ENCODE assay signal across 9 mouse cellular contexts in the genomic region with DNA sequence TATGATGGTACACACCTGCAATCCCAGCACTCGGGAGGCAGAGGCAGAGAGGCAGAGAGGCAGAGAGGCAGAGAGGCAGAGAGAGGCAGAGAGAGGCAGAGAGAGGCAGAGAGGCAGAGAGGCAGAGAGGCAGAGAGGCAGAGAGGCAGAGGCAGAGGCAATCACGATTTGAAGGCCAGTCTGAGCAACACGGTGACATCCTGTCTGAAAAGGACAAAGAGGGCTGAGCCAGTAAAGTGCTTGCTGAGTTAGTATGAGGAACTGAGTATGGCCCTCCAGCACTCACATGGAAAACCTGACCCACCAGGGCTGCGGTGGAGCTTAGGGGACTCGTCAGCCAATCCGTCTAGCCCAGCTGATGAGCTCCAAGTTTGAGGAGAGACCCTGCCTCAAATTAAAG. TPM values are rescaled to one million over a fixed set of nuclear protein-coding genes. Genes with fewer than 3 reads are reported as not detected.
DNase-seq lines count a peak whose midpoint lies in the region; ATAC-seq and TF ChIP-seq lines count a peak whose summit lies in the region.
"Not testable (repeated sequence)": the region's sequence is repeated elsewhere in the genome, so short reads cannot be mapped to it uniquely, and the experiment has no call there.
"Had no signal": no experiment of that assay in that cellular context is flagged by ENCODE, and none has a peak within 500 bp of the region (broad histone marks: within the 10 kb centered on the region; RNA-seq: fewer than 3 reads in every experiment).

No protein-coding gene starts in this region.

- H3K4me2 ChIP-seq in heart, embryonic 13.5 days; hindbrain, embryonic 16.5 days (ENCODE audit: low read length): not testable (repeated sequence)
- H3K4me2 ChIP-seq in hindbrain, embryonic 14.5 days (replicated peaks): peak overlapping the region; percentile 96; the same call in 1 of the 2 replicates
- H3K4me2 ChIP-seq in intestine, postnatal 0 days (replicated peaks; ENCODE audit: low read depth): peak overlapping the region; percentile 86; the same call in 1 of the 2 replicates
- H3K4me2 ChIP-seq in neural tube, embryonic 13.5 days: peak overlapping the region; percentile 89; the same call in 1 of the 2 replicates
- peak overlapping the region; percentile 97; the same call in 1 of the 2 replicates for H3K4me2 ChIP-seq in neural tube, embryonic 15.5 days

- not testable (repeated sequence) for H3K27me3 ChIP-seq in heart, embryonic 13.5 days (replicated peaks); hindbrain, embryonic 14.5 days (ENCODE audit: control insufficient read depth, insufficient read depth, low read length); hindbrain, embryonic 16.5 days (replicated peaks; ENCODE audit: control insufficient read depth, insufficient read depth, low read length); intestine, postnatal 0 days (replicated peaks; ENCODE audit: control insufficient read depth, insufficient read depth, low read length); megakaryocyte, embryonic 14.5 days (replicated peaks); neural tube, embryonic 13.5 days; neural tube, embryonic 15.5 days (replicated peaks)

- not testable (repeated sequence) for H3K9me3 ChIP-seq in heart, embryonic 13.5 days; hindbrain, embryonic 14.5 days (ENCODE audit: control insufficient read depth, low read length); hindbrain, embryonic 16.5 days (ENCODE audit: control insufficient read depth, low read length); intestine, postnatal 0 days (ENCODE audit: control insufficient read depth); megakaryocyte, embryonic 14.5 days; neural tube, embryonic 13.5 days; neural tube, embryonic 15.5 days (replicated peaks)

- 0 out of 2 replicates have a peak overlapping the region, but pooled peaks have one; percentile 0 for H3K9ac ChIP-seq in heart, embryonic 13.5 days
- not testable (repeated sequence) for H3K9ac ChIP-seq in hindbrain, embryonic 14.5 days; hindbrain, embryonic 16.5 days (ENCODE audit: low read depth, low read length); intestine, postnatal 0 days (ENCODE audit: low read depth, low read length); neural tube, embryonic 13.5 days; neural tube, embryonic 15.5 days (replicated peaks)

- H3K36me3 ChIP-seq in heart, embryonic 13.5 days; hindbrain, embryonic 14.5 days (replicated peaks; ENCODE audit: control insufficient read depth, insufficient read depth); hindbrain, embryonic 16.5 days (ENCODE audit: control insufficient read depth, insufficient read depth, low read length); intestine, postnatal 0 days (ENCODE audit: control insufficient read depth, insufficient read depth); neural tube, embryonic 13.5 days; neural tube, embryonic 15.5 days: not testable (repeated sequence)
- H3K36me3 ChIP-seq in megakaryocyte, embryonic 14.5 days (replicated peaks; ENCODE audit: low read length): peaks cover 47% of the 10 kb centered on the region

- ATAC-seq in heart, embryonic 13.5 days (ENCODE audit: extremely low read depth, insufficient number of reproducible peaks, low FRiP score, low TSS enrichment); hindbrain, embryonic 14.5 days (ENCODE audit: low FRiP score); hindbrain, embryonic 16.5 days; intestine, postnatal 0 days; neural tube, embryonic 13.5 days (ENCODE audit: low read depth); neural tube, embryonic 15.5 days (ENCODE audit: low FRiP score): not testable (repeated sequence)

- not testable (repeated sequence) for H3K4me3 ChIP-seq in heart, embryonic 13.5 days; hindbrain, embryonic 14.5 days (replicated peaks; ENCODE audit: low read length); hindbrain, embryonic 16.5 days (ENCODE audit: low read length); intestine, postnatal 0 days (ENCODE audit: low read depth, low read length); neural tube, embryonic 13.5 days; neural tube, embryonic 15.5 days (replicated peaks)
- peak overlapping the region; percentile 75 for H3K4me3 ChIP-seq in megakaryocyte, embryonic 14.5 days (replicated peaks)

- H3K4me1 ChIP-seq in heart, embryonic 13.5 days: peaks cover 48% of the 10 kb centered on the region
- H3K4me1 ChIP-seq in hindbrain, embryonic 14.5 days (replicated peaks; ENCODE audit: control insufficient read depth, insufficient read depth, low read length): peaks cover 28% of the 10 kb centered on the region
- peaks cover 18% of the 10 kb centered on the region for H3K4me1 ChIP-seq in hindbrain, embryonic 16.5 days (ENCODE audit: control insufficient read depth, insufficient read depth, low read depth, low read length)
- H3K4me1 ChIP-seq in intestine, postnatal 0 days (replicated peaks; ENCODE audit: control insufficient read depth, insufficient read depth, low read length): peaks cover 15% of the 10 kb centered on the region; the same call in 1 of the 2 replicates
- H3K4me1 ChIP-seq in megakaryocyte, embryonic 14.5 days: peaks cover 78% of the 10 kb centered on the region
- H3K4me1 ChIP-seq in neural tube, embryonic 13.5 days (replicated peaks): peaks cover 38% of the 10 kb centered on the region
- H3K4me1 ChIP-seq in neural tube, embryonic 15.5 days: peaks cover 33% of the 10 kb centered on the region

- H3K27ac ChIP-seq in heart, embryonic 13.5 days (replicated peaks); intestine, postnatal 0 days (ENCODE audit: low read depth, low read length): not testable (repeated sequence)
- H3K27ac ChIP-seq in hindbrain, embryonic 14.5 days: peak overlapping the region; percentile 73; the same call in 1 of the 2 replicates
- peak overlapping the region; percentile 49 for H3K27ac ChIP-seq in hindbrain, embryonic 16.5 days (ENCODE audit: low read depth, low read length)
- H3K27ac ChIP-seq in neural tube, embryonic 13.5 days (replicated peaks): peak overlapping the region; percentile 52
- peak overlapping the region; percentile 85; the same call in 1 of the 2 replicates for H3K27ac ChIP-seq in neural tube, embryonic 15.5 days (replicated peaks)

- peak; percentile 58 for DNase-seq in adrenal gland, adult 2 months
- not testable (repeated sequence) for DNase-seq in hindbrain, embryonic 14.5 days (ENCODE audit: low spot score)

- not testable (repeated sequence) for TF ChIP-seq CTCF in intestine, postnatal 0 days (IDR thresholded peaks at IDR 0.05; ENCODE audit: low read depth)

- 63% methylated on average over 6 of the region's 6 CpGs for WGBS in heart, embryonic 13.5 days
- 90% methylated on average over 6 of the region's 6 CpGs for WGBS in hindbrain, embryonic 14.5 days
- 88% methylated on average over 6 of the region's 6 CpGs for WGBS in hindbrain, embryonic 16.5 days
- WGBS in intestine, postnatal 0 days: 78% methylated on average over 6 of the region's 6 CpGs
- WGBS in neural tube, embryonic 13.5 days: 86% methylated on average over 6 of the region's 6 CpGs
- 84% methylated on average over 6 of the region's 6 CpGs for WGBS in neural tube, embryonic 15.5 days

RNA-seq across cellular contexts. Expression of a gene that starts 2.5 kb away (rescaled TPM):
- 10 to 100 TPM; 30.3 to 78.9 TPM for total RNA-seq in adrenal gland, adult 2 months (2021)
- 196 and 204 TPM in 2 replicates for polyA plus RNA-seq in adrenal gland, adult 2 months (2012; rRNA removed)
- polyA plus RNA-seq in heart, embryonic 13.5 days (2015; fragmentation: Nextera tagmentation; extraction: Ambion mirVana): 10.0 and 10.9 TPM in 2 replicates
- polyA plus RNA-seq in hindbrain, embryonic 14.5 days (2014; fragmentation: Nextera tagmentation; extraction: Ambion mirVana): 11.5 and 12.4 TPM in 2 replicates
- polyA plus RNA-seq in hindbrain, embryonic 16.5 days (2015; fragmentation: Nextera tagmentation; extraction: Ambion mirVana): 40.5 and 46.7 TPM in 2 replicates
- polyA plus RNA-seq in intestine, postnatal 0 days (2015; fragmentation: Nextera tagmentation; extraction: Ambion mirVana): 62.6 and 70.3 TPM in 2 replicates
- 41.9 and 45.9 TPM in 2 replicates for polyA plus RNA-seq in megakaryocyte, embryonic 14.5 days (2012; ENCODE audit: insufficient read depth, low replicate concordance)
- 19.5 and 23.3 TPM in 2 replicates for polyA plus RNA-seq in neural tube, embryonic 13.5 days (2015; fragmentation: Nextera tagmentation; extraction: Ambion mirVana)
- polyA plus RNA-seq in neural tube, embryonic 15.5 days (2015; fragmentation: Nextera tagmentation; extraction: Ambion mirVana): 30.5 and 35.2 TPM in 2 replicates

RNA-seq across cellular contexts. Expression of a gene that starts 11.8 kb away (rescaled TPM):
- 1 to 10 TPM in 1 of 2 experiments, under 1 TPM in 1; 0.29 to 1.5 TPM for total RNA-seq in adrenal gland, adult 2 months (2021)
- 0.10 and 0.16 TPM in 2 replicates for polyA plus RNA-seq in adrenal gland, adult 2 months (2012; rRNA removed)
- polyA plus RNA-seq in heart, embryonic 13.5 days (2015; fragmentation: Nextera tagmentation; extraction: Ambion mirVana): 8.5 and 11.2 TPM in 2 replicates
- polyA plus RNA-seq in hindbrain, embryonic 14.5 days (2014; fragmentation: Nextera tagmentation; extraction: Ambion mirVana): 0.40 and 0.91 TPM in 2 replicates
- 2.4 and 2.9 TPM in 2 replicates for polyA plus RNA-seq in hindbrain, embryonic 16.5 days (2015; fragmentation: Nextera tagmentation; extraction: Ambion mirVana)
- 3.8 TPM in 2 replicates for polyA plus RNA-seq in intestine, postnatal 0 days (2015; fragmentation: Nextera tagmentation; extraction: Ambion mirVana)
- 0.54 TPM in 1 of 2 replicates, not detected in the other for polyA plus RNA-seq in megakaryocyte, embryonic 14.5 days (2012; ENCODE audit: insufficient read depth, low replicate concordance)
- 2.3 TPM in 2 replicates for polyA plus RNA-seq in neural tube, embryonic 13.5 days (2015; fragmentation: Nextera tagmentation; extraction: Ambion mirVana)
- 1.8 and 5.4 TPM in 2 replicates for polyA plus RNA-seq in neural tube, embryonic 15.5 days (2015; fragmentation: Nextera tagmentation; extraction: Ambion mirVana)

RNA-seq across cellular contexts. Expression of a gene that starts 30.9 kb away (rescaled TPM):
- total RNA-seq in adrenal gland, adult 2 months (2021): 10 to 100 TPM; 28.7 to 31.8 TPM
- 1.3 and 2.4 TPM in 2 replicates for polyA plus RNA-seq in adrenal gland, adult 2 months (2012; rRNA removed)
- polyA plus RNA-seq in heart, embryonic 13.5 days (2015; fragmentation: Nextera tagmentation; extraction: Ambion mirVana): 988 and 1,051 TPM in 2 replicates
- polyA plus RNA-seq in hindbrain, embryonic 14.5 days (2014; fragmentation: Nextera tagmentation; extraction: Ambion mirVana): 5,273 and 5,278 TPM in 2 replicates
- 5,655 and 5,657 TPM in 2 replicates for polyA plus RNA-seq in hindbrain, embryonic 16.5 days (2015; fragmentation: Nextera tagmentation; extraction: Ambion mirVana)
- polyA plus RNA-seq in intestine, postnatal 0 days (2015; fragmentation: Nextera tagmentation; extraction: Ambion mirVana): 398 and 412 TPM in 2 replicates
- polyA plus RNA-seq in megakaryocyte, embryonic 14.5 days (2012; ENCODE audit: insufficient read depth, low replicate concordance): 7.4 and 115 TPM in 2 replicates
- 6,082 and 6,118 TPM in 2 replicates for polyA plus RNA-seq in neural tube, embryonic 13.5 days (2015; fragmentation: Nextera tagmentation; extraction: Ambion mirVana)
- 4,048 and 4,915 TPM in 2 replicates for polyA plus RNA-seq in neural tube, embryonic 15.5 days (2015; fragmentation: Nextera tagmentation; extraction: Ambion mirVana)

RNA-seq across cellular contexts. Expression of a gene that starts 36.2 kb away (rescaled TPM):
- total RNA-seq in adrenal gland, adult 2 months (2021): 100 to 1,000 TPM; 124 to 147 TPM
- polyA plus RNA-seq in adrenal gland, adult 2 months (2012; rRNA removed): 98.8 and 102 TPM in 2 replicates
- polyA plus RNA-seq in heart, embryonic 13.5 days (2015; fragmentation: Nextera tagmentation; extraction: Ambion mirVana): 142 and 144 TPM in 2 replicates
- polyA plus RNA-seq in hindbrain, embryonic 14.5 days (2014; fragmentation: Nextera tagmentation; extraction: Ambion mirVana): 184 and 202 TPM in 2 replicates
- 176 and 182 TPM in 2 replicates for polyA plus RNA-seq in hindbrain, embryonic 16.5 days (2015; fragmentation: Nextera tagmentation; extraction: Ambion mirVana)
- polyA plus RNA-seq in intestine, postnatal 0 days (2015; fragmentation: Nextera tagmentation; extraction: Ambion mirVana): 84.5 and 88.1 TPM in 2 replicates
- polyA plus RNA-seq in megakaryocyte, embryonic 14.5 days (2012; ENCODE audit: insufficient read depth, low replicate concordance): 46.4 and 106 TPM in 2 replicates
- polyA plus RNA-seq in neural tube, embryonic 13.5 days (2015; fragmentation: Nextera tagmentation; extraction: Ambion mirVana): 165 and 172 TPM in 2 replicates
- polyA plus RNA-seq in neural tube, embryonic 15.5 days (2015; fragmentation: Nextera tagmentation; extraction: Ambion mirVana): 166 and 177 TPM in 2 replicates

RNA-seq across cellular contexts. Expression of a gene that starts 53.0 kb away (rescaled TPM):
- total RNA-seq in adrenal gland, adult 2 months (2021): 10 to 100 TPM; 21.9 to 42.5 TPM
- polyA plus RNA-seq in adrenal gland, adult 2 months (2012; rRNA removed): 34.5 and 35.1 TPM in 2 replicates
- 7.5 and 8.0 TPM in 2 replicates for polyA plus RNA-seq in heart, embryonic 13.5 days (2015; fragmentation: Nextera tagmentation; extraction: Ambion mirVana)
- 10.9 and 12.8 TPM in 2 replicates for polyA plus RNA-seq in hindbrain, embryonic 14.5 days (2014; fragmentation: Nextera tagmentation; extraction: Ambion mirVana)
- polyA plus RNA-seq in hindbrain, embryonic 16.5 days (2015; fragmentation: Nextera tagmentation; extraction: Ambion mirVana): 6.7 and 7.0 TPM in 2 replicates
- 5.7 and 6.8 TPM in 2 replicates for polyA plus RNA-seq in intestine, postnatal 0 days (2015; fragmentation: Nextera tagmentation; extraction: Ambion mirVana)
- polyA plus RNA-seq in megakaryocyte, embryonic 14.5 days (2012; ENCODE audit: insufficient read depth, low replicate concordance): 7.1 and 9.1 TPM in 2 replicates
- 11.3 and 17.1 TPM in 2 replicates for polyA plus RNA-seq in neural tube, embryonic 13.5 days (2015; fragmentation: Nextera tagmentation; extraction: Ambion mirVana)
- polyA plus RNA-seq in neural tube, embryonic 15.5 days (2015; fragmentation: Nextera tagmentation; extraction: Ambion mirVana): 8.4 and 19.4 TPM in 2 replicates
- polyA plus RNA-seq: G1E had no signal
